Mouse (Mus musculus) right cerebral cortex, adult 18-20 months (tissue): Measurements from ENCODE around the gene Gemin8.
A peak's percentile ranks its signal among the peaks of the same experiment; 100 is the strongest.

Source experiments
- DNase-seq: peaks from one replicate; pipeline ENCODE4 v3.0.0; 2022; ENCODE audit warnings: mixed read lengths

Gene Gemin8

GRCm38 (mm10) chrX:166169892-166170799, at the start of gene Gemin8:
Gemin8 (plus strand) TSS chrX:166170454.
- peak; percentile 96 for DNase-seq

DNA sequence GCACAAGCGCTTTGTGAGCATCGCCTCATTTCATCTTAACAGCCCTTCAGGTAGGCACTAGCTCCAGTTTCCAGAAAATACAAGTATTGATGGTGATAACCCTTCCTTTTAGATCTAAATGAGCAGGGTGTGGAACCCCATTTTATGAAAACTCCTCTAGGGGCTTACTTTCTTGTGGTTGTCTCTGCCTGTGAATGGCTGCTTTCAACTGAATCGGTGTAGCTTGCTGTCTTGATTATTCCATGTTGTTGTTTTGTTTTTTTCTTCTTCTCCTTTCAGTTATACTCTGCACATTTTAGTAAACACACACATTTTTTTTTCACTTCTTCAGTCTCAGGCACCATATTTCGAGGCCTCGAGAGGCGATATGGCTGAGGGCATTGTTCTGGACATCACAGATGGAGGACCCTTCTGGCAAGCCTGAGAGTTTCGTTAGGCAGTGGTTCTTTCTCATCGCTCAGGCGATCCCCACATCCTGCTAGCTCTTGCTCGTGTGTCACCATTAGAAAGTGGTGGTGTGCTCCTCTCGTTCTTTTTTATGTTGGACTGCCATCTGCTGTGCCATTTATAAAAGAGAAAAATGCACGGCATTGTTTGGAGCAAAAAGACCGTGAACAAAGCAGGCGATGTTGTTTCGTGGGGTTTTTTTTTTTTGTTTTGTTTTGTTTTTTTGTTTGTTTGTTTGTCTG, 23.0 kb upstream of the Gemin8 start:
- peak; percentile 6 for DNase-seq

DNA sequence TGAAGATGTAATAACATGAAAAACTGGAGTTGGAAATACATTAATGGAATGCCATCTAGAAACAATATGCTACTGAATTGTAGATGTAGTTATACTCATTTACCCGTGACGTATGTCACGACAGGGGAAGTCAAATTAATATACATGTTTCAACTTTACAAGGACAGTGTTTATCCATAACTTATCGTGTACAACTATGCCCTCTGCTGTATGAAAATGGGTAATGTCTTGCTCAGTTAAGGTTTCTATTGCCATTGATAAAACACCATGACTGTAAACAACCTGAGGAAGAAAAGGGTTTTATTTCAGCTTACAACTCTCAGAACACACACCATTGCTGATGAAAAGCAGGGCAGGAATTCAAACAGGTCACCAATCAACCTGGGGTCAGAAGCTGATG, 7.5 kb upstream of the Gemin8 start:
- no peak for DNase-seq

GRCm38 (mm10) chrX:166167307-166167706, 2.9 kb upstream of the Gemin8 start:
- no peak for DNase-seq

DNA sequence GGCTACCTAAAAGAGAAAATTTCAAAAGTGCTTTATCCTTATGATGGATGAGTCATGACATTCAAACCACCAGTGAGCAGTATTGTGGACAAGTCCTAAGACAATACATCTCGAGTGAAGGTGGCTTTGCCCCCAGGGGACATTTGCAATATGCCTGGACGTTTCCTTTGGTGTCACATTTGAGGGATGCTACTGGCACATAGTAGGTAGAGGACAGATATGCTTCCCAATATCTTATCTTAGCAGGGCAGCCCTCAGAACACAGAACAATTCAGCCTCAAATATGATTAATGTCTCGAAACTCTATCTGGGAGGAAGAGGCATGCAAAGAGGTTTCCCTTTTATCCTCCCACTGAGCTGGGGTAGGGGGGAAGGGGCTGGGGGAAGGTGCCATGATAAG, 2.3 kb upstream of the Gemin8 start:
- DNase-seq, result no peak

GRCm38 (mm10) chrX:166170800-166171738, 815 bp downstream of the Gemin8 start:
- no peak for DNase-seq

DNA sequence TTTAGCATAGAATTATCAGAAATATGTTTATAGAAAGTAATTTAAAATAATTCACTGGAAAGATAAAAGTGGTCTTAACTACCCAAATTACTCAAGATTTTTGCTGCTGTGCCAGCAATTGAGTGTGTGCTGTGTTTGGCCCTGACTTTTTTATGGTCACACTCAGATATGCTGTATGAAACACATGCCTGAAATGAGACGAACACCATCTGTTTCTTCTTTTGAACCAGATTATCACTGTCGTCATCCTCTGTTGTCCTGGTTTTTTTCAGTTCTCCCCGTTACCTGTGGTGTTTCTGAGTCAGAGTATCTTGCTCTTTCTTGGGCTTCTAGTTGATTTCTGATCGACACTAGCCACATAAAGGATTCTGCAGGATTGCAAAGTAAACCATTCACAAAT, 1.8 kb downstream of the Gemin8 start:
- DNase-seq, result no peak

DNA sequence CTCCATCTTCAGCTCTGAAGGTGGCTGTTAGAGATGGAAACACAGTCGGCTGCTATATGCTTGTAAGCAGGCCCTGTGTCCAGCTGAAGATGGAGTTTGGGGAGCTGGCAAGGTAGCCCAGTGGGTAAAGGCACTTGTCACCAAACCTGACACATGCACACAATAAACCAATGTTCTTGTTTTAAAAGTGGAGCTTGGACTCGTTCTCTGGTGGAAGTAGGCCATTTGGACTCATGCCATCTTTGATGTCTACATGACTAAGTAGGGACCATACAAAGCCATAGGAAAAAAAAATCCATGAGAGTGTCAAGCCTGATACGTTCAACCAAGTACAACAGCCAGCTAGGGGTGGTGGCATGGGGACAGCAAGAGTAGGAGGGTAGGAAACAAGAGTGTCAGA, 2.4 kb downstream of the Gemin8 start:
- no peak for DNase-seq

GRCm38 (mm10) chrX:166173796-166174195, 3.5 kb downstream of the Gemin8 start:
- DNase-seq, result peak; percentile 54

DNA sequence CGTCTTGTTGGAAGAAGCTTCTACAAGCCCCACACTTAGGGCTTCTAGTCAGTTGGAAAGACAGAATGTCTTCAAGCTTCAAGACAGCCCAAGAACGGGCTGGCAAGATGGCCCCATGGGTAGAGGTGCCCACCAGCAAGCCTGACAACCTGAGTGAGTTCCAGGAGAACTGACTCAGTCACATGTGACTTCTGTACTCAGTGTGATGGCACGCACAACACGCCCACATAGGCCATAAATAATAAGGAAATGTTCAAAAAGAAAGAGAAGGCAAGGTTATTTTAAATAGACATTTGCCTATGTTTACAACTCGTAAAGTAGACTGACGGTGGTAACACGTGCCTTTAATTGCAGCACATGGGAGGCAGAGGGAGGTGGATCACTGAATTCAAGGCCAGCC, 7.7 kb downstream of the Gemin8 start:
- no peak for DNase-seq

DNA sequence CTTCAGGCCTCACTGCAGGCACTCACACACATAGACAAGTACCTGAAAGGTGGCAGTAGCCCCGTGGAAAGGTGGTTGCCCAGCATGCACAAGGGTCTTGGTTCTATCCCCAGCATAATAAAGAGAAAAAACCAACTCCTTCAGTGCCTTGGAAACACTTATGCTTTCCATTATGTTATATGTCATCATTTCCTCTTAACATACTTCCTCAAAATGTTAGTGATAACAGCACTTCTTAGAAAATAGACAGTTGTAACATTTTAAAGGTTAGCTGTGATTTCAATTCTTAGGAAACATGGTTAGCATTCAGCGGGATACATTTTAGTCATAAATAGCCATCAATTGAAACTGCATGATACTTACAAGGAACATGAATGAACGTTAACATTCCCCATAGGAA, 12.8 kb downstream of the Gemin8 start:
- no peak for DNase-seq

- DNase-seq, result no peak
Observed at GRCm38 (mm10) chrX:166185327-166185913, 15.2 kb downstream of the Gemin8 start.

DNA sequence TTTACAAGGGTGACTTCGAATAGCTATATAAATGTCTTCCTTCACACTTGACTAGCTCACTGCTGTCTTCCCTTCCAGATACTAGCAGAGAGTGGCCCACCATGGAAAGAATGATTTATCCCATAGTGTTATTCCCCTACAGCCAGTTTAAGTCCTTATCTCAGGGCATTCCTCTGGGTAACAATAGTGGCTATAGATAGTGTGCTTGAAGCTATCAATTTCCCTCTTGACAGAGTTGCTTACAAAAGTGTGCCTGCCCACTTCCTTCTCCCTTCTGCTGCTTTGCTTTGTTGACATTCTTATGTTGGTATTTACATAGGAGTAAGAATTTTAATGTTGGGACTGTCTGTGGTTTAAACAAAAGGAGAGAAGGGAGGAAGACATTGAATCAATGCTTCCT, 17.5 kb downstream of the Gemin8 start:
- DNase-seq, result no peak

GRCm38 (mm10) chrX:166196327-166196726, 26.1 kb downstream of the Gemin8 start:
- no peak for DNase-seq

- DNase-seq, result no peak
Observed at GRCm38 (mm10) chrX:166198266-166198665, 28.0 kb downstream of the Gemin8 start.

- no peak for DNase-seq
Observed at GRCm38 (mm10) chrX:166199812-166200211, 29.6 kb downstream of the Gemin8 start.

DNA sequence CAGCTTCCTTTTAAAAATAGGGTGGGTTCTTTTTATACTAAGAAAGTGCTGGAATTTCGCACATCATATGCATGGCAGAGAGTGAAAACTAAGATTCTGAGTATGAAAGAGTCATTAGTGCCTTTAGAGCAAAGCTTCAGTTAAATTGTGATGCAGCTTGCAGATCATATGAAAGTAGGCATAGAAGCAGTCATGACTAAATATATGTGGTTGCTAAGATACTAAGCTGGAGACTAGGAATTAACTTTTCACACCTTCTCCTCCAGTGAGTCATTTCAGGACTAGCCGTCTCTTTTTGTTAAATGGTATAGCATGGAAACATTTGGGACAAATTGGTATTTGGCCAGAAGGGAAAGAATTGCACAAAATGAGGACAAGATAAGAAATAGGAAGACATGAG, 44.3 kb downstream of the Gemin8 start:
- DNase-seq, result peak; percentile 28

GRCm38 (mm10) chrX:166216248-166216647, 46.0 kb downstream of the Gemin8 start:
- DNase-seq, result no peak

GRCm38 (mm10) chrX:166216720-166217119, 46.5 kb downstream of the Gemin8 start:
- DNase-seq, result peak; percentile 72

GRCm38 (mm10) chrX:166219331-166219730, 49.1 kb downstream of the Gemin8 start:
- peak; percentile 14 for DNase-seq

- no peak for DNase-seq
Observed at GRCm38 (mm10) chrX:166226856-166227255, 56.6 kb downstream of the Gemin8 start.

DNA sequence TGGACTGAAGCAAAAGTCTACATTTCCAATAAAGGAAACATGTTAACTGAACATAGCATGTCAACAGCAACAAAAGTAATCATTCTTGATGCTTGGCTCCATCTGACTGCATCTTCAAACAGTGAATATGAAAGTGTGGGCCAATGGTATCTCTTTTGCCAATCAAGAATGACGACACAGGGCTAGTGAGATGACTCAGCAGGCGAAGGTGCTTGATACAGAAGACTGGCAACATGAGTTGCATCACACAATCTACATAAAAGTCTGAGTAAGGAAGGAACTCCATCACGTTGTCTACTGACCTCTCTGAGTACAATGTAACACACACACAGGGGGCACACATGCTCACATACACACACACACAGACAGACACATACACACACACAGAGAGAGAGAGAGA, 59.5 kb downstream of the Gemin8 start:
- DNase-seq, result no peak
